Mouse (Mus musculus): Measurements from ENCODE around the gene Grk6.

The Grk6 gene

GRCm38 (mm10) chr13:55487578-55488498 lies 43.0 kb downstream of the Grk6 start, which contains the start of gene Dbn1:
Gene Dbn1 (minus strand): TSS chr13:55488111.
- DNase-seq = no peak

- DNase-seq = no peak
Measured at GRCm38 (mm10) chr13:55494257-55494656, 49.4 kb downstream of the Grk6 start.

- DNase-seq = peak; percentile 61
Measured at GRCm38 (mm10) chr13:55494883-55495621, 50.2 kb downstream of the Grk6 start.

- DNase-seq = no peak
Measured at GRCm38 (mm10) chr13:55495702-55496101, 50.8 kb downstream of the Grk6 start.

GRCm38 (mm10) chr13:55496661-55497060 lies 51.8 kb downstream of the Grk6 start:
- DNase-seq = no peak

GRCm38 (mm10) chr13:55498906-55499305 lies 54.0 kb downstream of the Grk6 start:
- no peak for DNase-seq

GRCm38 (mm10) chr13:55500575-55500974 lies 55.7 kb downstream of the Grk6 start:
- no peak for DNase-seq

- no peak for DNase-seq
Measured at GRCm38 (mm10) chr13:55502405-55502804, 57.5 kb downstream of the Grk6 start.

GRCm38 (mm10) chr13:55504390-55504789 lies 59.5 kb downstream of the Grk6 start:
- DNase-seq = no peak

GRCm38 (mm10) chr13:55505810-55506209 lies 60.9 kb downstream of the Grk6 start:
- DNase-seq = no peak

- no peak for DNase-seq
Measured at GRCm38 (mm10) chr13:55506697-55507096, 61.8 kb downstream of the Grk6 start.

- no peak for DNase-seq
Measured at GRCm38 (mm10) chr13:55507877-55508276, 63.0 kb downstream of the Grk6 start.

GRCm38 (mm10) chr13:55508531-55508930 lies 63.7 kb downstream of the Grk6 start:
- no peak for DNase-seq

- no peak for DNase-seq
Measured at GRCm38 (mm10) chr13:55510332-55510667, 65.4 kb downstream of the Grk6 start.
